Mouse (Mus musculus) forebrain, embryonic 13.5 days (tissue): ENCODE measurements around the gene Mgat5. TPM values are rescaled to one million over a fixed set of nuclear protein-coding genes. Genes with fewer than 3 reads are reported as not detected.

Experiments used
- ATAC-seq: fragments of 200-750 bp; cut with Nextera tagmentation; 2 replicates; pipeline ENCODE4 v1.8.0; 2017
- H3K27ac ChIP-seq: fragments of 300-500 bp; sonication (generic); 2 replicates; pipeline ENCODE4 v1.5.1; 2015; ENCODE audit warnings: inconsistent platforms, mild to moderate bottlenecking, moderate library complexity
- H3K27me3 ChIP-seq: fragments of 300-500 bp; sonication (generic); 2 replicates; pipeline ENCODE4 v1.6.1; 2015; ENCODE audit warnings: mild to moderate bottlenecking, inconsistent platforms
- H3K36me3 ChIP-seq: fragments of 300-500 bp; sonication (generic); 2 replicates; pipeline ENCODE4 v1.6.1; 2015; ENCODE audit warnings: mild to moderate bottlenecking, inconsistent platforms; ENCODE audit not compliant: poor library complexity, severe bottlenecking
- H3K4me1 ChIP-seq: fragments of 300-500 bp; sonication (generic); 2 replicates; pipeline ENCODE4 v1.6.1; 2015; ENCODE audit warnings: inconsistent platforms
- H3K4me2 ChIP-seq: fragments of 300-500 bp; sonication (generic); 2 replicates; pipeline ENCODE4 v1.6.1; 2015; ENCODE audit warnings: inconsistent platforms, mild to moderate bottlenecking, moderate library complexity
- H3K4me3 ChIP-seq: fragments of 300-500 bp; sonication (generic); 2 replicates; pipeline ENCODE4 v1.5.1; 2015; ENCODE audit warnings: mild to moderate bottlenecking, inconsistent platforms
- H3K9ac ChIP-seq: fragments of 300-500 bp; sonication (generic); 2 replicates; pipeline ENCODE4 v1.6.1; 2015; ENCODE audit warnings: mild to moderate bottlenecking, inconsistent platforms
- H3K9me3 ChIP-seq: fragments of 300-500 bp; sonication (generic); replicated peaks from 2 replicates; pipeline ENCODE4 v1.6.1; 2016; ENCODE audit warnings: inconsistent platforms
- WGBS: fragments of 180-500 bp; shearing (Covaris S2); methylation state at CpG from one replicate; pipeline ENCODE4 v1.1.7; 2015; 5-methylcytosine and 5-hydroxymethylcytosine counted together
- polyA plus RNA-seq: library from polyadenylated mRNA; unstranded; fragments of >200 nt; fragmentation: Nextera tagmentation; extraction: Ambion mirVana; gene quantifications from 2 replicates; pipeline ENCODE4 v1.2.1, GENCODE M21; 2015

The Mgat5 gene
- polyA plus RNA-seq, 1 experiment from 2014 or later: 8.9 TPM

GRCm38 (mm10) chr1:127536448-127536847 lies 331.6 kb downstream of the Mgat5 start:
- Histone ChIP-seq H3K36me3 (no peaks in the 10 kb centered on the region), H3K27ac (peak overlapping the region; percentile 52; the same call in 1 of the 2 replicates), H3K9ac (no peak overlapping the region; the same call in 1 of the 2 replicates), H3K9me3 (no peaks in the 10 kb centered on the region), H3K4me1 (peaks cover 24% of the 10 kb centered on the region), H3K27me3 (peaks cover 69% of the 10 kb centered on the region), H3K4me2 (peak overlapping the region; percentile 51), H3K4me3 (no peak overlapping the region)
- ATAC-seq: 0 out of 2 replicates have a peak, but pooled peaks have one; percentile 8
- 26% methylated on average over 5 of the region's 5 CpGs for WGBS

GRCm38 (mm10) chr1:127537204-127538038 lies 332.6 kb downstream of the Mgat5 start:
- H3K36me3 ChIP-seq: no peaks in the 10 kb centered on the region
- peak overlapping the region; percentile 52 for H3K27ac ChIP-seq
- peak overlapping the region; percentile 6 for H3K4me3 ChIP-seq
- peaks cover 18% of the 10 kb centered on the region for H3K4me1 ChIP-seq
- H3K27me3 ChIP-seq: peaks cover 71% of the 10 kb centered on the region
- H3K4me2 ChIP-seq: peak overlapping the region; percentile 51
- WGBS: 5% methylated on average over 17 of the region's 17 CpGs
- no peaks in the 10 kb centered on the region for H3K9me3 ChIP-seq
- ATAC-seq: peak; percentile 88
- H3K9ac ChIP-seq: peak overlapping the region; percentile 47
